Mouse (Mus musculus) T-helper 2 cell (primary cell): ENCODE data around the gene Wdr20.

Experiments
- in situ Hi-C: fragments of 300-600 bp; cut with MboI, MseI; formaldehyde crosslinking; loops from one replicate; pipeline ENCODE4 v1.15.1; 2025; ENCODE audit warnings: high pct_unique_total_duplicates

The Wdr20 gene

DNA sequence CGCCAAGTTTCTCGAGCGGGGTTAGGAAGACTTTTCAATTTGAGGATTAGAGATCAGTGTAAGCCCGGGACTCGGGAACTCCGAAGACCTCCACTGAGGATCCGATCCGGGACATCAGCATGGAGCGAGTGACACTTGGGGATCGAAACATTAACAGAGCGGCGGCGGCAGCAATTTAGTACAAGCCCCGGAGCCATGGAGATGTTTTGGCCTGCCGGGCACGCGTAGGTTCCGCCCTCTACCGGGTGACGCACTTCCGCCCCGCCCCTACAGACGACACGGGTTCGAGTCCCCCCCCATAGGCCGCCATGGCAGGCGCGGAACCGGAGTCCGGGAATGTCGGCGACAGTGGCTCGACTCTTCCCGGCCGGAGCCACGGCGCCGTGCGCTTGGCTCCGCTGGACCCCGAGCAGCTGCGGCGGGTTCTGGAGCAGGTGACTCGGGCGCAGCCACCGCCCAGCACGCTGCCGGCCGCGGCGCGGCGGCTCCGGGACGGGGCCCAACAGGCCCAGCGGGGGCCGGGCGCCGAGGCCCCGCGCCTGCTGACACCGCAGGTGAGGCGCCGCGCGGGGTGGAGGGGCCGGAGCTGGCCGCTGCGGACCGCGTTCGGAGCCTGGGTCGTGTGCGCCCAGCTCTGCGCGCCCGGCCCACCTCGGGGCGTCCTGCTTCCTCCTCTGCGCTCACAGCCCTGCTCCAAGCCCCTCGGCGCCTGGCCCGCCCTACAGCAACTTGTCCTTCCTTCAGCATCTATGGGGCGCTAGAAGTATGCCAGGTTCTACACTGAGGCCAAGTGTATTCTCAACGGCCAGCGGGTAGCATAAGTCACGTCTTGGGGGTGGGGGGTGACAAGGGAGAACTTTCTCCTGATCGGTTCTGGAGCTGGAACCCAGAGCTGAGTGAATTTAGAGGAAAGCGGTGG lies 112.5 kb downstream of the Wdr20 start, which contains the start of gene Zfp839:
TSS of gene Zfp839 (plus strand) at position 244 of the 919 bp plus-strand sequence.
- in situ Hi-C loops, result no loop called here

DNA sequence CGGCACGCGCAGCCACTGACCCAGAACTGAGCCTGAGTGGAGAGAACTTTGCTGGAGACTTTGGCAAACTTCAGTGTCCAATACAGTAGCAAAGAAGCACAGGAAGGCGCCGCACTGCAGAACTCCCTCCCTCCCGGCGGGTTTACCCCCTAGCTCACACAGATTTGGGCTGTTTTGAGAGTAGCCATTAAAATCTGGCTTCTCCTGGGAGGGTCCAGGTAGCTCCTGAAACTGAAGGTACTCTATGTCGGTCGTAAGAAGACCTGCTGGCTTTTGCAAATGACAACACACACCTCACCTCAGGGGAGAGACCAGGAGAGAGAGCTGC lies 113.1 kb downstream of the Wdr20 start:
- in situ Hi-C loops, result no loop called here

DNA sequence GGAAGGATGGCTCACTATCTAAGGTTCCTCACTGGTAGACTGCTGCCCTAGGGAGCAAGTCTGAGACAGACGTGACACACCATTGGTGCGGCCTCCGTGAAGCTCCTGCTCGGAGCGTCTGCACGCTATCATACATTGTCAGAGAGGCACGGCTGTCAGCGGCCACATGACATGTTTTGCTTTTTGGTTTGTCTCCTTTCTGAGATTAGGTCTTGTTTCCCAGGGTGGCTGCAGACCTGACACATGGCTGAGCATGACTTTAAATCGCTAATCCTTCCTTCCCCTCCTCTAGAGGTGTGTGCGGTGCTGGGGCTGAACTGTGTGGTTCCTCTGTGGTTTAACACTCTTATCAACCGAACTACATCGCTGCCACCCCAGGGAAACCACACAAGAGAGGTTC lies 113.7 kb downstream of the Wdr20 start:
- in situ Hi-C loops, result no loop called here

DNA sequence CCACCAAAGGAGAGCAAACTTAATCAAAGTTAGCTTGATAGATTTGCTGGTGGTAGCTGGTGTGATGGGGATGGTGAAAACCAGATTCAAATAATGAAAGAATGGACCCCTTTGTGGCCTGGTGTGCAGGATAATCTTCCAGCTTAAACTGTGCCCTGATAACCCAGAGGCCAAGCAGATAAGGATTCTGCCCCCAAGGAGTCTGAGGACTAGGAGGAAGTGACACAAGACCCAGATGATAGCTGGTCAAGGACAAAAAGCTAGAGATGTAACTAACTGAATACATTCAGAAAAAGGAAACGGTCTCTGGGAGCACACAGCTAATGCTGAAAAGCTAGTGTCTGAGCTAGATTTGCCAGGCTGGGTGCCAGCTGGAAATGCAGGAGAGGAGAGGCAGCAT lies 114.2 kb downstream of the Wdr20 start:
- in situ Hi-C loops, result no loop called here
